Mouse (Mus musculus) stomach, embryonic 16.5 days (tissue): ENCODE measurements around the gene Thsd4. TPM values are rescaled to one million over a fixed set of nuclear protein-coding genes. Genes with fewer than 3 reads are reported as not detected.

Experiments used
- ATAC-seq: fragments of 200-750 bp; cut with Nextera tagmentation; 2 replicates; pipeline ENCODE4 v1.8.0; 2017; ENCODE audit warnings: moderate number of reproducible peaks, moderate TSS enrichment; ENCODE audit not compliant: insufficient read depth, low FRiP score
- H3K27ac ChIP-seq: fragments of 300-500 bp; sonication (generic); 2 replicates; pipeline ENCODE4 v1.5.1; 2014; ENCODE audit warnings: low read length
- H3K27me3 ChIP-seq: fragments of 300-500 bp; sonication (generic); 2 replicates; pipeline ENCODE4 v1.6.1; 2014; ENCODE audit warnings: low read length, control low read depth, mixed read lengths; ENCODE audit not compliant: control insufficient read depth, insufficient read depth
- H3K36me3 ChIP-seq: fragments of 300-500 bp; sonication (generic); 2 replicates; pipeline ENCODE4 v1.6.1; 2014; ENCODE audit warnings: low read length; ENCODE audit not compliant: control insufficient read depth, insufficient read depth
- H3K4me1 ChIP-seq: fragments of 300-500 bp; sonication (generic); 2 replicates; pipeline ENCODE4 v1.6.1; 2014; ENCODE audit warnings: low read length, control low read depth, mixed read lengths; ENCODE audit not compliant: control insufficient read depth, insufficient read depth
- H3K4me2 ChIP-seq: fragments of 300-500 bp; sonication (generic); 2 replicates; pipeline ENCODE4 v1.6.1; 2014; ENCODE audit warnings: low read depth, low read length, mixed read lengths
- H3K4me3 ChIP-seq: fragments of 300-500 bp; sonication (generic); replicated peaks from 2 replicates; pipeline ENCODE4 v1.5.1; 2014; ENCODE audit warnings: mild to moderate bottlenecking, low read length
- H3K9ac ChIP-seq: fragments of 300-500 bp; sonication (generic); 2 replicates; pipeline ENCODE4 v1.6.1; 2014; ENCODE audit warnings: low read length
- H3K9me3 ChIP-seq: fragments of 300-500 bp; sonication (generic); replicated peaks from 2 replicates; pipeline ENCODE4 v1.6.1; 2016; ENCODE audit warnings: low read length, control low read depth; ENCODE audit not compliant: control insufficient read depth
- WGBS: fragments of 180-500 bp; shearing (Covaris S2); extraction: QIAGEN DNeasy Blood & Tissue Kit; methylation state at CpG from one replicate; pipeline ENCODE4 v1.1.7; 2014; 5-methylcytosine and 5-hydroxymethylcytosine counted together
- polyA plus RNA-seq: library from polyadenylated mRNA; unstranded; fragments of >200 nt; fragmentation: Nextera tagmentation; extraction: Ambion mirVana; gene quantifications from 2 replicates; pipeline ENCODE4 v1.2.1, GENCODE M21; 2015

The Thsd4 gene
- polyA plus RNA-seq, 1 experiment from 2014 or later, result 18.7 TPM

DNA sequence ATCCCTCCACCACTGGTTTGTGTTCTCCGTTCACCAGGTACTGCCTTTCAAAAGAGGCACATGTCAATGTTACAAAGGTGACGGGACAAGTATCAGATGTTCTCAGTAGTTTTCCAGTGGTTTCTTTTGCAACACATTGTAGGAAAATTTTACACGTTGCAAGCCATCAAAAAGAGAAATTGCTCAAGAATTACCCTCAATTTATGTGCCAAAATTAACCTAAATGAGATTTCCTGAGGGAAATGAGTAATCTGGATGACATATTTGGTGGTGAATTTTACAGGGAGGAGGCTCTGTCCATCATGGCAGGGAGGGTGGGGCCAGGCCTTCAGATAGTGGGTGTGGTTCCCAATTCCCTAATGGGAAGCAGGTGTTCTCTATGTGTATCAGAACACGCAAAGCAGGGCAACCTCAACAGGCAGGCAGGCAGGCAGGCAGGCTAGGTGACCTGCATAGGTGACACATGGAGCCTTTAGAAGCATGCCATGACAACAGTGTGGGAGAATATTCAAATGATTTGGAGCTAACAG lies 458.6 kb downstream of the Thsd4 start:
- H3K4me1 ChIP-seq, result no peaks in the 10 kb centered on the region; the same call in 1 of the 2 replicates
- no peak overlapping the region for H3K9ac ChIP-seq
- 69% methylated on average over 4 of the region's 4 CpGs for WGBS
- H3K27me3 ChIP-seq, result no peaks in the 10 kb centered on the region
- H3K9me3 ChIP-seq, result no peaks in the 10 kb centered on the region
- H3K4me3 ChIP-seq, result no peak overlapping the region
- H3K4me2 ChIP-seq, result no peak overlapping the region
- H3K36me3 ChIP-seq, result no peaks in the 10 kb centered on the region
- no peak for ATAC-seq
- H3K27ac ChIP-seq, result no peak overlapping the region

DNA sequence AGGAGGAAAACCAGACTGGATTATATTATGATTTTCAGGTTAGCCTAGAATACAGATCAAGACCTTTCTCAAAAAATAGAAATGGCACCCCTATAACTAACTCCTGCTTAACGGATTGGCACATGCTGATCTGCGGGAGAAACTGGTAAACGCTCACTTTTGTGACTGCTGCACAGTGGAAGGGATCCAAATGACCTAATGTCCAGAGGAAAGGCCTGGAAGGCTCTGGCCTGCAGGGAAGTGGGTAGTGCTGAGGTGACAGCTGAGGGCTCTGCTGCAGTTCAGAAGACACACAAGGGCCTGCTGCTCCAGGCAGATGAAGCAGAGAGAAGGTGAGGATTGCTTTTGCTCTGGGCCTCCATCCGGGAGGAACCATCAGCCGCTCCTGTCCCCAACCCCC lies 465.7 kb downstream of the Thsd4 start:
- WGBS, result 72% methylated on average over 5 of the region's 5 CpGs
- Histone ChIP-seq H3K4me3 (no peak overlapping the region), H3K4me2 (no peak overlapping the region), H3K9me3 (no peaks in the 10 kb centered on the region), H3K9ac (no peak overlapping the region), H3K27ac (no peak overlapping the region), H3K4me1 (no peaks in the 10 kb centered on the region; the same call in 1 of the 2 replicates), H3K36me3 (no peaks in the 10 kb centered on the region), H3K27me3 (no peaks in the 10 kb centered on the region)
- ATAC-seq, result no peak

DNA sequence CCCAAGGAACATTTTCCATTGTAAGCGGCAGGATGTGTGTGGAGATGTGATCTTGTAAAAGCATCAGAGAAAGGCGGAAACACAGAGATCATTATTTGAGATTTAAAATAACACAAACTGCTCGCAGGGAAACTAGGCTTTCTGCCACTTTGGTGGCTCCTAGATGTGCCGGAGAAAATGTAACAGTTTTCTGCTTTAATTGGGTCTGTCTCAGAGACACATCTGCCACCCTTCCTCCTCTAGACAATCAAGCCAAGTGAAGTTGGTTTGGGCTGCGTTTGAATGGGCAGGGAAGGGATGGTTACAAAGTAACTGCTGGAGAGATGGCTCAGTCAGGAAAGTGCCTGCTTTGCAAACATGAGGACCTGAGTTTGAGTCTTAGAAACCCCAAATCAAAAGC lies 466.9 kb downstream of the Thsd4 start:
- Histone ChIP-seq H3K27ac (no peak overlapping the region), H3K4me2 (no peak overlapping the region), H3K9me3 (no peaks in the 10 kb centered on the region), H3K4me3 (no peak overlapping the region), H3K27me3 (no peaks in the 10 kb centered on the region), H3K36me3 (no peaks in the 10 kb centered on the region), H3K4me1 (no peaks in the 10 kb centered on the region; the same call in 1 of the 2 replicates), H3K9ac (no peak overlapping the region)
- 62% methylated on average over 5 of the region's 5 CpGs for WGBS
- no peak for ATAC-seq

DNA sequence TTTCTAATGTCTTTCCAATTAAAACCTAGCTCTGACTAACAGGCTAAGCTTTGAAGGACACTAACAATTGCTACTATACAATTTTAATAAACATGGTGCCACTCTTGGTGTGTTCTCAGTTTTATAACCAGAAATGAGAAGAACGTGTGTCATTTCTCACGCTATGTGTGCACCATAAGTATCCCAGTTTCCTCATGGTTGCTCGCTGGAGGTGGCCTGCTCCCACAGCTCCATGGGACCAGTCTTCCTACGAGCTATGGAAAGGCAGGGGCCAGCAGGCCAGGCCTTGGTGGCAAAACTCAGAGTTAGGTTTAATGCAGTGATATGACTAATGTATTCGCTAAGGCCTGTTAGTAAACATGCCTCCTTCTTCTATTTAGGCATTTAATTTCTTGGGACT lies 468.7 kb downstream of the Thsd4 start:
- Histone ChIP-seq H3K27ac (no peak overlapping the region), H3K9ac (no peak overlapping the region)
- WGBS, result 87% methylated on average over 5 of the region's 5 CpGs

DNA sequence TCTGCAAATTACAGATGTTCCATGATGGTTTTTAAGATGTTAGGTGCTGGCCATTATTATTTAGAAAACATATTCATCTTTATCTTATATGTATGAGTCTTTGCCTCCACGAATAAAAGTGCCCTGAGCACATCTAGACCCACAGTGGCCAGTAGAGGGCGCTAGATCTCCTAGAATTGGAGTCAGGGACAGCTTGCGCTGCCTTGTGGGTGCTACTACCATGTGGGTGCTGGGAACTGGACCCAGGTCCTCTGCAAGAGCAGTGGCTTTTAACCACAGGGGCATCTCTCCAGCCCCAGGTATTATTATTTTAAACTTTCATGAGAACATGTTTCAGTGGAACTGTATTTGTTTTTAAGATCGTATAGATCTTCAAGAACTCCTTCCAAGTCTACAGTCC lies 469.4 kb downstream of the Thsd4 start:
- Histone ChIP-seq H3K9ac (no peak overlapping the region), H3K9me3 (no peaks in the 10 kb centered on the region), H3K36me3 (no peaks in the 10 kb centered on the region), H3K4me3 (no peak overlapping the region), H3K27ac (no peak overlapping the region), H3K4me2 (no peak overlapping the region), H3K4me1 (no peaks in the 10 kb centered on the region; the same call in 1 of the 2 replicates), H3K27me3 (no peaks in the 10 kb centered on the region)
- 72% methylated on average over 4 of the region's 4 CpGs for WGBS
- ATAC-seq, result no peak

More for the DNA sequence above, 468.7 kb downstream of the Thsd4 start:
- no peak overlapping the region for H3K4me3 ChIP-seq
- ATAC-seq, result no peak
- H3K9me3 ChIP-seq, result no peaks in the 10 kb centered on the region
- no peaks in the 10 kb centered on the region for H3K36me3 ChIP-seq
- no peaks in the 10 kb centered on the region; the same call in 1 of the 2 replicates for H3K4me1 ChIP-seq
- H3K4me2 ChIP-seq, result no peak overlapping the region
- H3K27me3 ChIP-seq, result no peaks in the 10 kb centered on the region

DNA sequence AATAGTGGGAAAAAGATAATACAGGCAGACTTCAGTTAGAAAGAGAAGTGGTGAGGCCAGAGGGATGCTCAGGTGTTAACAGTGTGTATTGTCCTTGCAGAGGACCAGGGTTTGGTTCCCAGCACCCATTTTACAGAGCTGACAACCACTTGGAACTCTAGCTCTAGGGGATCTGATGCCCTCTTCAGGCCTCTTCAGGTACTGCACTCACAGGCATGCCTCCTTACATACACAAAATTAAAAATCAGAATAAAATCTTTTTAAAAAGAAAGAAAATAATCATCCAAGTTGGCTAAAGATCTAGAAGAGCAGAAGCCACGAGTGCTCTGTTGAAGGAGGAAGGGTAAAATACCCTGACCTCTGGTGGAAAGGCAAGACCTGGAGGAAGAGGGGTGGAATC lies 478.7 kb downstream of the Thsd4 start:
- WGBS, result 82% methylated on average over 1 of the region's 1 CpGs
- no peak for ATAC-seq
- H3K4me3 ChIP-seq, result no peak overlapping the region

DNA sequence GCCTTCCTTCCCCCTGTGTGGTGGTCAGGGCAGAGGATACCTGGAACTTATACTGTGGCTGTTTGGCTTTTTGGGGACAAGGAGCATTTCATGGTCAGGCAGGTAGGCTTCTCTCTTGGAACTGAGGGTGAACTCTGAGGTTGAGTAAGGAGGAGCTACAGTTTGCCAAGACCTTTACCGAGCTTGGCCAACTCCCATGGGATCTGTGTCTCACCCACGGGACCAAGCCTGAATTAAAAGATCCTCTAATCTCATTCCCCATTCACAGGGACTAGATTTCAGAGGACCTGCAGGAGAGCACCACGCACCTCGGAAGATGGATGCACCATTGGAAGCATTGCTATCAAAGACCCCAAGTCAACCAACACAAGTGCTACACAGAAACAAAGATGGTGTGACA lies 487.0 kb downstream of the Thsd4 start:
- Histone ChIP-seq H3K27me3 (no peaks in the 10 kb centered on the region), H3K9me3 (no peaks in the 10 kb centered on the region), H3K9ac (no peak overlapping the region), H3K4me2 (no peak overlapping the region), H3K36me3 (0 out of 2 replicates have a peak, but pooled peaks cover 3% of the 10 kb centered on the region), H3K4me3 (no peak overlapping the region), H3K4me1 (no peaks in the 10 kb centered on the region), H3K27ac (no peak overlapping the region)
- ATAC-seq, result no peak
- WGBS, result 88% methylated on average over 4 of the region's 4 CpGs

More for the DNA sequence above, 478.7 kb downstream of the Thsd4 start:
- Histone ChIP-seq H3K9ac (no peak overlapping the region), H3K27me3 (no peaks in the 10 kb centered on the region), H3K4me1 (no peaks in the 10 kb centered on the region), H3K36me3 (0 out of 2 replicates have a peak, but pooled peaks cover 3% of the 10 kb centered on the region), H3K4me2 (no peak overlapping the region), H3K9me3 (peaks cover 7% of the 10 kb centered on the region; the same call in 1 of the 2 replicates), H3K27ac (no peak overlapping the region)

DNA sequence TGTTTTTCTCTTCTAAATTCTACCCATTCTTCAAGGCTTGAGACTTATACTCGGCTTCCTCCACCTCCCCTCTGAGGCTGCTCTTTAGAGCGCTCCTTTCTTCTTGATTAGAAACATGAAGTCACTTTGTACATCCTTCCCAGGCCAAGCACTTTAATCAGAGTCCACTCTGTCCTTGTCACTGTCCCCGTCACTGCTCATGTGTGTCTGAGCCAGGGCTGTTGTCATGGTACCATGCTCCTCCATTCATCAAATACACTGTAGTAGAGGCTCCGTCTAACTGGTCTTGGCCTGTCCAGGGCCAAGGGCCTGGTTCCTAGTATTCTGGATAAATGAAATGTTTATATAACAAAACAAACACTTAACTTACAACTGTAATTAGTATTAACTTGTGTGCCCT lies 494.6 kb downstream of the Thsd4 start:
- no peak for ATAC-seq
- Histone ChIP-seq H3K9ac (no peak overlapping the region), H3K4me2 (no peak overlapping the region), H3K27ac (no peak overlapping the region), H3K36me3 (no peaks in the 10 kb centered on the region), H3K4me3 (no peak overlapping the region), H3K27me3 (no peaks in the 10 kb centered on the region), H3K4me1 (peaks cover 21% of the 10 kb centered on the region), H3K9me3 (no peaks in the 10 kb centered on the region)
- 72% methylated on average over 4 of the region's 4 CpGs for WGBS

DNA sequence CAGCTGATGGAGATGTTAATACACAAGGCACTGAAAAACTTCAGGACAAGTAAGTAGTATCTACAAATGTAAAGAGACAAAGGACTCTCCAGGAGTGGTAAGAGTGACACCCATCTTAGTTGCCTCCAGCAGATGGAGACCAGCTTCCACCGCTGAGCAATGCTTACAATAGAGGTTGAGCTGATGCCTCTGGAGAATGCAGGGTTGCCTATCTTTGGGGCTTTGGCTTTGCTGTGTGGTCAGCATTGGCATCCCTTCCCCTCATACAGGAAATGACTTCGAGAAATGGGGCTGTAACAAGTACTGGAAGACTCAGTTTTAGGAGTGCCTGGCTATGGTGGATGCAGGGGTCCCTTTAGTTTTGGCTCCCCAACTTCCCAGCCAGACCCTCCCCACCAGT lies 495.1 kb downstream of the Thsd4 start:
- Histone ChIP-seq H3K9ac (no peak overlapping the region), H3K36me3 (no peaks in the 10 kb centered on the region), H3K9me3 (no peaks in the 10 kb centered on the region), H3K4me1 (peaks cover 23% of the 10 kb centered on the region), H3K4me3 (no peak overlapping the region), H3K27me3 (no peaks in the 10 kb centered on the region), H3K4me2 (no peak overlapping the region), H3K27ac (no peak overlapping the region)
- 83% methylated on average over 2 of the region's 2 CpGs for WGBS
- ATAC-seq, result no peak
